Mouse (Mus musculus) left cerebral cortex, adult 18-20 months (tissue): ENCODE data around the gene Lpp. TPM values are rescaled to one million over a fixed set of nuclear protein-coding genes. Genes with fewer than 3 reads are reported as not detected.
A peak's percentile ranks its signal among the peaks of the same experiment; 100 is the strongest.

Source experiments
- DNase-seq, 2 experiments: peaks; one replicate each; pipeline ENCODE4 v3.0.0; 2021 to 2022; ENCODE audit warnings: low spot score in 2 of 2, mixed read lengths in 1 of 2
- total RNA-seq, 2 experiments: library from RNA; stranded (reverse); gene quantifications; 2 replicates each; pipeline ENCODE4 v1.2.3; 2021

Lpp gene
- total RNA-seq, 2 experiments from 2014 or later: 5.0 to 6.2 TPM

GRCm38 (mm10) chr16:24619458-24619857 is 226.2 kb downstream of the Lpp start:
- DNase-seq: no peak

GRCm38 (mm10) chr16:24620021-24620420 is 226.7 kb downstream of the Lpp start:
- DNase-seq: no peak

GRCm38 (mm10) chr16:24622226-24623194 is 229.2 kb downstream of the Lpp start:
- DNase-seq: no peak

- peak in 1 of 2 experiments; percentile 18 for DNase-seq
Measured at GRCm38 (mm10) chr16:24624335-24624734, 231.0 kb downstream of the Lpp start.

- DNase-seq: no peak
Measured at GRCm38 (mm10) chr16:24625576-24625975, 232.3 kb downstream of the Lpp start.

- DNase-seq: no peak
Measured at GRCm38 (mm10) chr16:24628779-24629178, 235.5 kb downstream of the Lpp start.

GRCm38 (mm10) chr16:24629218-24630172 is 236.2 kb downstream of the Lpp start:
- no peak for DNase-seq

- DNase-seq: no peak
Measured at GRCm38 (mm10) chr16:24635381-24635919, 242.1 kb downstream of the Lpp start.

- no peak for DNase-seq
Measured at GRCm38 (mm10) chr16:24636894-24637293, 243.6 kb downstream of the Lpp start.

- no peak for DNase-seq
Measured at GRCm38 (mm10) chr16:24641003-24641797, 247.9 kb downstream of the Lpp start.

GRCm38 (mm10) chr16:24643024-24643635 is 249.8 kb downstream of the Lpp start:
- no peak for DNase-seq

- DNase-seq: no peak
Measured at GRCm38 (mm10) chr16:24644154-24644553, 250.8 kb downstream of the Lpp start.

GRCm38 (mm10) chr16:24644760-24645406 is 251.6 kb downstream of the Lpp start:
- DNase-seq: no peak

- DNase-seq: no peak
Measured at GRCm38 (mm10) chr16:24645906-24646603, 252.7 kb downstream of the Lpp start.

GRCm38 (mm10) chr16:24651655-24652654 is 258.6 kb downstream of the Lpp start:
- DNase-seq: no peak

- no peak for DNase-seq
Measured at GRCm38 (mm10) chr16:24653041-24653440, 259.7 kb downstream of the Lpp start.

GRCm38 (mm10) chr16:24655116-24655515 is 261.8 kb downstream of the Lpp start:
- DNase-seq: no peak

GRCm38 (mm10) chr16:24656026-24656425 is 262.7 kb downstream of the Lpp start:
- DNase-seq: no peak
